Mouse (Mus musculus) liver, postnatal 0 days (tissue): ENCODE data around the gene Sec63. TPM values are rescaled to one million over a fixed set of nuclear protein-coding genes. Genes with fewer than 3 reads are reported as not detected.

Experiments used
- ATAC-seq: fragments of 200-750 bp; cut with Nextera tagmentation; 2 replicates; pipeline ENCODE4 v1.8.0; 2017; ENCODE audit warnings: mild to moderate bottlenecking, moderate library complexity
- DNase-seq: peaks from one replicate; pipeline ENCODE4 v3.0.0-alpha.2; 2016
- H3K27ac ChIP-seq: fragments of 300-500 bp; sonication (generic); 2 replicates; pipeline ENCODE4 v1.5.1; 2014; ENCODE audit warnings: antibody characterized with exemption, moderate library complexity, mild to moderate bottlenecking, low read depth
- H3K27me3 ChIP-seq: fragments of 300-500 bp; sonication (generic); 2 replicates; pipeline ENCODE4 v1.6.1; 2014; ENCODE audit warnings: low read length, control low read depth, mixed read lengths; ENCODE audit not compliant: insufficient read depth
- H3K36me3 ChIP-seq: fragments of 300-500 bp; sonication (generic); replicated peaks from 2 replicates; pipeline ENCODE4 v1.6.1; 2014; ENCODE audit warnings: mild to moderate bottlenecking, control low read depth, low read length, moderate library complexity, mixed read lengths; ENCODE audit not compliant: insufficient read depth
- H3K4me1 ChIP-seq: fragments of 300-500 bp; sonication (generic); 2 replicates; pipeline ENCODE4 v1.6.1; 2014; ENCODE audit warnings: antibody characterized with exemption, mild to moderate bottlenecking, control low read depth; ENCODE audit not compliant: insufficient read depth
- H3K4me2 ChIP-seq: fragments of 300-500 bp; sonication (generic); 2 replicates; pipeline ENCODE4 v1.6.1; 2014; ENCODE audit warnings: low read depth, mild to moderate bottlenecking, low read length, moderate library complexity, mixed read lengths
- H3K4me3 ChIP-seq: fragments of 300-500 bp; sonication (generic); 2 replicates; pipeline ENCODE4 v1.5.1; 2014; ENCODE audit warnings: low read depth, low read length
- H3K9ac ChIP-seq: fragments of 300-500 bp; sonication (generic); replicated peaks from 2 replicates; pipeline ENCODE4 v1.6.1; 2014; ENCODE audit warnings: mild to moderate bottlenecking, moderate library complexity
- H3K9me3 ChIP-seq: fragments of 300-500 bp; sonication (generic); 2 replicates; pipeline ENCODE4 v1.6.1; 2016; ENCODE audit warnings: mild to moderate bottlenecking, control low read depth, low read length, mixed read lengths
- CTCF ChIP-seq: sonication (generic); IDR thresholded peaks from 2 replicates; pipeline ENCODE4 v1.5.1; 2016; ENCODE audit warnings: antibody characterized with exemption, low read depth
- EP300 ChIP-seq: IDR thresholded peaks from 2 replicates; pipeline ENCODE4 v1.6.1; 2016; ENCODE audit warnings: antibody characterized with exemption, low read depth, mild to moderate bottlenecking
- WGBS: fragments of 180-500 bp; shearing (Covaris S2); extraction: QIAGEN DNeasy Blood & Tissue Kit; methylation state at CpG from one replicate; pipeline ENCODE4 v1.1.7; 2014; ENCODE audit not compliant: insufficient replicate concordance; 5-methylcytosine and 5-hydroxymethylcytosine counted together
- polyA plus RNA-seq: library from polyadenylated mRNA; unstranded; fragments of >200 nt; fragmentation: Nextera tagmentation; extraction: Ambion mirVana; gene quantifications from 2 replicates; pipeline ENCODE4 v1.2.1, GENCODE M21; 2015

Sec63 gene
- polyA plus RNA-seq, 1 experiment from 2014 or later = 14.0 TPM

- Histone ChIP-seq H3K4me3 (no peak overlapping the region), H3K9ac (no peak overlapping the region), H3K36me3 (0 out of 2 replicates have a peak, but pooled peaks cover 2% of the 10 kb centered on the region), H3K27me3 (no peaks in the 10 kb centered on the region), H3K4me2 (no peak overlapping the region), H3K27ac (no peak overlapping the region), H3K9me3 (no peaks in the 10 kb centered on the region), H3K4me1 (no peaks in the 10 kb centered on the region)
- ATAC-seq (no peak), DNase-seq (no peak)
- TF ChIP-seq EP300 (no peak), CTCF (no peak)
- 56% methylated on average over 3 of the region's 3 CpGs for WGBS
Measured at GRCm38 (mm10) chr10:42781672-42782071, 20.4 kb downstream of the Sec63 start.

GRCm38 (mm10) chr10:42800922-42801321 is 39.6 kb downstream of the Sec63 start:
- Histone ChIP-seq H3K36me3 (peaks cover 42% of the 10 kb centered on the region), H3K4me3 (no peak overlapping the region)

DNA sequence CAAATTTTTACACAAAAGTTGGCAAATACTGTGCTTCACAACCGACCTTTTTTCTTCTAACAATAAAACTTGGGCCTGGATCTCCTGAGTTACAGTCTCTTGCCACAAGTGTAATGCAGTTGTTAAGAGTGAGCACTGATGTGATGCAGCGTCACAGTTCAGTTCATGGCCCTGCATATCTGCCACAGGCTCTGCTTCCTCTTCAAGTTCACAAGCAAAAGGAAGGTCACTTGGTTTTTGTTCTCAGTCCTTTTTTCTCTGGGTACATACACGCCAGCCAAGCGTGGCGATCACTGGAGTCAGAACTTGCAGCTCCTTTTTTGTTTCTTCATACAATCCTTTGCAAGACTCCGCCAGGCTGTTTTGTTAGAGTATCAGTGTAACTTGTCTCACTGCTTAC is 64.6 kb downstream of the Sec63 start:
- Histone ChIP-seq H3K36me3 (peaks cover 52% of the 10 kb centered on the region), H3K4me2 (no peak overlapping the region), H3K4me3 (no peak overlapping the region), H3K4me1 (no peaks in the 10 kb centered on the region), H3K9ac (no peak overlapping the region), H3K27me3 (no peaks in the 10 kb centered on the region), H3K9me3 (no peaks in the 10 kb centered on the region), H3K27ac (peak overlapping the region; percentile 44)
- ATAC-seq (peak; percentile 31; the same call in 1 of the 2 replicates), DNase-seq (no peak)
- 77% methylated on average over 6 of the region's 6 CpGs for WGBS
- TF ChIP-seq CTCF (no peak), EP300 (no peak)

More at GRCm38 (mm10) chr10:42800922-42801321, 39.6 kb downstream of the Sec63 start:
- no peak for TF ChIP-seq EP300
- no peak for TF ChIP-seq CTCF
- H3K27me3 ChIP-seq = no peaks in the 10 kb centered on the region
- H3K9ac ChIP-seq = no peak overlapping the region
- DNase-seq (no peak), ATAC-seq (no peak)
- no peaks in the 10 kb centered on the region for H3K9me3 ChIP-seq
- no peak overlapping the region for H3K27ac ChIP-seq
- H3K4me1 ChIP-seq = no peaks in the 10 kb centered on the region
- WGBS = 83% methylated on average over 3 of the region's 3 CpGs
- no peak overlapping the region for H3K4me2 ChIP-seq

DNA sequence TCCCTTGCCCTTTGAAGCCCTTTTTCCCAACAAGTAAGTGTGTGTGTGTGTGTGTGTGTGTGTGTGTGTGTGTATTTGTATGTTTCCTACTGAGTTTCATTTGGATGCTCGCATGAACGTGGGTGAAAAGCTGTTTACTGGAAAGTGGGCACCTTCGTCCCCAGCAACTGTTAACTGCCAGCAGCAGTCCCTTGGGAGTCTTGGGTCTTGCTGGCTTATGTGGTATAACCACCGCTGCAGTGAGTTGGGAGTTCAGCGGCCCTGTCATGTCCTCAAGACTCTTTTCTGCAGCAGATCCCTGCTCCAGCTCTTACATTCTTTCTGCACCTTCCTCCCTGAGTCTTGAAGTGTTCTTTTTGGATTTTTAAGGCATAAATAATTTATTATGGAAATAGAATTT is 65.9 kb downstream of the Sec63 start:
- Histone ChIP-seq H3K4me3 (no peak overlapping the region), H3K9me3 (no peaks in the 10 kb centered on the region), H3K27me3 (no peaks in the 10 kb centered on the region), H3K27ac (0 out of 2 replicates have a peak overlapping the region, but pooled peaks have one; percentile 2), H3K4me2 (no peak overlapping the region), H3K9ac (no peak overlapping the region), H3K4me1 (no peaks in the 10 kb centered on the region), H3K36me3 (peaks cover 55% of the 10 kb centered on the region)
- ATAC-seq (no peak), DNase-seq (no peak)
- 84% methylated on average over 5 of the region's 5 CpGs for WGBS
- TF ChIP-seq EP300 (no peak), CTCF (no peak)

GRCm38 (mm10) chr10:42830007-42830406 is 68.7 kb downstream of the Sec63 start:
- ATAC-seq = no peak
- TF ChIP-seq EP300 (no peak), CTCF (no peak)

DNA sequence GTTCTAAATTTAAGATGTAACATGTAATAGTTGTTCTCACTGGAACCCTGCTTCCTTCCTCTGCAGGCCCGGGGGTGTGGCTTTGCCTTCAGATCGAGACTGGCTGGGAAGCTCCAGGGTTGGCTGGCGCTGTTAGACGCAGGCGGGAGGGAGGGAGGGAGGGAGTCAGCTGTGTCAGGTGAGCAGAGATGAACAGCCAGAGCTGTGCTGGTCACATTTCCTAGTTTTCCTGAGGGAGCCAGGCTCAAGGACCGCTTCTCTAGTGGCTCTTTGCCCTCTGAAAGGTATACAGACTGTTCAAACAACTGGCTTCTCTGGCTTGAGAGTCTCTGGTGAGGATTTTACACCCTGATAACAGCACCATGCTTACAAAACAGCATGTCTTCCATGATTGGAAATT is 69.1 kb downstream of the Sec63 start:
- peak; percentile 43 for DNase-seq
- ATAC-seq = peak; percentile 78
- Histone ChIP-seq H3K9ac (no peak overlapping the region), H3K36me3 (peaks cover 56% of the 10 kb centered on the region), H3K9me3 (no peaks in the 10 kb centered on the region), H3K4me3 (no peak overlapping the region), H3K27ac (no peak overlapping the region), H3K4me1 (no peaks in the 10 kb centered on the region), H3K4me2 (0 out of 2 replicates have a peak overlapping the region, but pooled peaks have one; percentile 8), H3K27me3 (no peaks in the 10 kb centered on the region)
- WGBS = 48% methylated on average over 6 of the region's 6 CpGs
- TF ChIP-seq EP300 (no peak), CTCF (no peak)

More at GRCm38 (mm10) chr10:42830007-42830406, 68.7 kb downstream of the Sec63 start:
- no peaks in the 10 kb centered on the region for H3K4me1 ChIP-seq
- H3K36me3 ChIP-seq = peaks cover 59% of the 10 kb centered on the region
- no peaks in the 10 kb centered on the region for H3K27me3 ChIP-seq
- H3K4me3 ChIP-seq = no peak overlapping the region
- H3K9me3 ChIP-seq = no peaks in the 10 kb centered on the region
- H3K4me2 ChIP-seq = no peak overlapping the region
- H3K27ac ChIP-seq = no peak overlapping the region
- DNase-seq = no peak
- WGBS = 72% methylated on average over 2 of the region's 2 CpGs
- H3K9ac ChIP-seq = no peak overlapping the region

GRCm38 (mm10) chr10:42832677-42833076 is 71.4 kb downstream of the Sec63 start:
- Histone ChIP-seq H3K27ac (no peak overlapping the region), H3K4me2 (no peak overlapping the region), H3K36me3 (peaks cover 51% of the 10 kb centered on the region), H3K9me3 (no peaks in the 10 kb centered on the region), H3K4me1 (no peaks in the 10 kb centered on the region), H3K4me3 (no peak overlapping the region), H3K27me3 (no peaks in the 10 kb centered on the region), H3K9ac (no peak overlapping the region)
- peak; percentile 48 for TF ChIP-seq CTCF
- TF ChIP-seq EP300 = no peak
- DNase-seq (no peak), ATAC-seq (no peak)
- WGBS = 76% methylated on average over 4 of the region's 4 CpGs
